Mouse (Mus musculus) Patski (cell line): ENCODE results near the gene Trabd2b. TPM values are rescaled to one million over a fixed set of nuclear protein-coding genes. Genes with fewer than 3 reads are reported as not detected.

ENCODE experiments used
- ATAC-seq: fragments of 100-300 bp; one replicate; pipeline ENCODE4 v1.8.0; 2021
- CTCF ChIA-PET: fragments of 350-600 bp; sonication (Branson Sonifier 250); formaldehyde crosslinking; loops from one replicate; lab custom pipeline; 2022; ENCODE audit warnings: inconsistent platforms; lab: Charles Lee
- POLR2A ChIA-PET: fragments of 350-600 bp; sonication (Branson Sonifier 250); formaldehyde crosslinking; loops from one replicate; lab custom pipeline; 2022; ENCODE audit warnings: antibody characterized with exemption, inconsistent platforms; lab: Charles Lee
- DNase-seq: peaks from one replicate; pipeline ENCODE4 v3.0.0-alpha.2; 2011; ENCODE audit warnings: low read depth, low spot score
- H3K27me3 ChIP-seq: fragments of 371-371 bp; one replicate; pipeline ENCODE4 v1.5.1; 2021
- CTCF ChIP-seq: fragments of 100-300 bp; IDR thresholded peaks from one replicate; pipeline ENCODE4 v1.5.1; 2021
- in situ Hi-C: fragments of 300-500 bp; cut with MboI; formaldehyde crosslinking; loops from 3 replicates; pipeline ENCODE4 v1.11.1; 2018; ENCODE audit warnings: low pct_unique_long_range_greater_than_20kb, mixed read lengths
- polyA plus RNA-seq: library from polyadenylated mRNA; unstranded; gene quantifications from one replicate; pipeline ENCODE4 v1.2.3, GENCODE M21; 2021

The Trabd2b gene
- polyA plus RNA-seq, 1 experiment from 2014 or later = 0.63 TPM

DNA sequence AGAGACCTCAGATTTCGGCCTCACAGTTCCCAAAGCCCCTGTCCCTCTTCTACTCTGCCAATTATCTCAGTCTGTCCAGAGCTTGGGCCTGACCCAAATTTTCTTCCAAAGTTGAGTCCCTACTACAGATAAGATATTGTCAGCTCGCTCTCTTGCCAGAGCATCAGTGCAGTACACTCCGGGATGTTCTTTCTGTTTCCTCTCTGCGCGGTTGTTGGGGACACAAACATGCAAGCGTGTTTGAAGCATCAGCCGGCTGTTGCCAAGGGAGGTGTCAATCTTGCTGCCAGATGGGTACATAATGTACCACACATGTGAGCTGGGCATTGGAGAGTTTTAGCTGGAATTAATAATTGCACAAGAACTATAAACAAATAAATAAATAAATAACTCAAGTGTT is 28.9 kb downstream of the Trabd2b start:
- TF ChIP-seq CTCF = no peak
- no peak for DNase-seq
- CTCF ChIA-PET = interaction anchor here (1.9 kb wide), 1 partner anchor 201 kb away, joined by 6 read pairs; no protein-coding TSS in a partner anchor
- ATAC-seq = no peak
- POLR2A ChIA-PET = no interaction called here
- no peaks in the 10 kb centered on the region for H3K27me3 ChIP-seq
- in situ Hi-C loops = loop anchor here (5.0 kb wide), 2 partner anchors 38 to 133 kb away; no protein-coding TSS in a partner anchor

DNA sequence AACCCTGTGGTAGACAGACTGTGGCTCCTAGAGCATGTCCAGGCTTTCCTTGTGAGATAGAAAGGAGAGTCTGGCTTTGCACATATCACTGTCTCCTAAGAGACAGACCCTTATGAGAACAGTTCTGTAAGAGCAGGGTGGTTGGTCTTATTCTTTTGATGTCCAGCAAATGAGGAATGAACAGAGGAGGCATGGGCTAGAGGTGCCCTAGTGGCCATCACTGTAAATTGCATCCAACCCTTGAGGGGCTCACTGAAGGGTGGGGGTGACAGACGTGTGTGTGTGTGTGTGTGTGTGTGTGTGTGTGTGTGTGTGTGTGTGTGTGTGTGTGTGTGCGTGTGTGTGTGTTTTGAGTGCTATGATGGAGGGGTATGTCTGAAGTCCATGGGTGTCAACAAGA is 32.2 kb downstream of the Trabd2b start:
- ChIA-PET CTCF (interaction anchor here (0.9 to 1.4 kb wide), 2 partner anchors 34 to 138 kb away, joined by 3 read pairs; no protein-coding TSS in a partner anchor), POLR2A (no interaction called here)
- ATAC-seq (no peak), DNase-seq (no peak)
- peak; percentile 41 for TF ChIP-seq CTCF
- in situ Hi-C loops = loop anchor here (5.0 kb wide), 2 partner anchors 41 to 136 kb away; no protein-coding TSS in a partner anchor
- no peaks in the 10 kb centered on the region for H3K27me3 ChIP-seq

GRCm38 (mm10) chr4:114442186-114442585 is 35.7 kb downstream of the Trabd2b start:
- TF ChIP-seq CTCF = peak; percentile 72
- in situ Hi-C loops = loop anchor here (5.0 to 10.0 kb wide), 2 partner anchors 95 to 193 kb away; no protein-coding TSS in a partner anchor
- no peaks in the 10 kb centered on the region for H3K27me3 ChIP-seq
- ATAC-seq (no peak), DNase-seq (no peak)
- ChIA-PET CTCF (interaction anchor here (1.0 to 3.0 kb wide), 6 partner anchors 9 to 193 kb away, joined by 3 to 10 read pairs (median 4); no protein-coding TSS in a partner anchor), POLR2A (no interaction called here)

DNA sequence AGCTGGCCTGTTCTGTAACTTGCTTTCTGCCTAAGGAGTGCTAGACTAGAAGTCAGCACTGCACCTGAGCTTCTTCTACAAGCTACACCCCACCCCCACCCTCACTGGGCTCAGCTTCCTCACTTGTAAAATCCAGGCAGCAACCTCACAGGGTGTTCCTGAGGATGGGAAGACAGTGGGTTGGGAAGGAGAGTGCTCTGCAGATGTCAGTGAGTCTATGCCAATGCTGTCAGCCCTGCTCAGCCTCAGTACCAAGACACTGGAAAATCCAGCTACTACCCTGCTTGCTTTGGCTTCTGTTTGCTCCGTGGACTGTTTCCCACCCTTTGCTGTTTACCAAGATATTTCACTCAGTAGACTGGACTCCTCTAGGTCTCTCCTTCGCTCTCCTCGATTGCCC is 36.1 kb downstream of the Trabd2b start:
- in situ Hi-C loops = loop anchor here (5.0 to 10.0 kb wide), 2 partner anchors 95 to 192 kb away; no protein-coding TSS in a partner anchor
- ChIA-PET POLR2A (no interaction called here), CTCF (interaction anchor here (1.0 to 3.0 kb wide), 5 partner anchors 8 to 193 kb away, joined by 3 to 10 read pairs (median 5); no protein-coding TSS in a partner anchor)
- H3K27me3 ChIP-seq = no peaks in the 10 kb centered on the region
- no peak for DNase-seq
- ATAC-seq = no peak
- TF ChIP-seq CTCF = no peak

DNA sequence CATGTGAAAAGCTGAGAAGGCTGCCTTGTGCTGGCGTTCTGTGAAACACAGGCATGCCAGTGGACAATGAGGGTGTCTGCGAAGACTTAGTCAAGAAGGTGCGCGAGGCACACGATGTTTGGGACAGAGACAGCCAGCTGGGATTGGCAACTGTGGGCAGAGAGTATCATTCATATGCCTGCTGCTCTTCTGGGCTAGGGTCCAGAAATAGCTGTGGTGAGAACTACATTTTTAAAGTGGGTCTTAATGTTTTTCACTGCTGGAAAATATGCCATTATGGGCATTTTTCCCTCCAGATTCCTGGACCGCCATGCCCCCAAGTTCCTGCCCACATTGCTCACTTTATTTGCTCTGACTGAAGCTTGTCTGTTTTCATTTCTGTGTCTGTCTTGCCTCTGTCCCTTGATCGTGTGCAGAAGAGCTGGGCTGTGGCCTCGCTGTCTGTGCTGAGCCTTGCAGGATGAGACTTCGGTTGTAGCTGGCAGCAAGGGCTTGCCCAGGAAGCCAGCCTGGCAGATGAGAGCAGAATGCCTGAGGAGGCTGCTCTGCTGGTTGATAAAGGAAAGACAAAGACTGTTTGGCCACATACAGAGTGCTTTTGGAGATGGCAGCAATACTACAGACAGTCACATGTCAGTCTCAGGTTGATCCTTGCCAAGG is 42.0 kb downstream of the Trabd2b start:
- ChIA-PET CTCF (no interaction called here), POLR2A (no interaction called here)
- peak; percentile 62 for ATAC-seq
- in situ Hi-C loops = loop anchor here (10.0 kb wide), 1 partner anchor 186 kb away; no protein-coding TSS in a partner anchor
- H3K27me3 ChIP-seq = no peaks in the 10 kb centered on the region
- DNase-seq = peak; percentile 63
- no peak for TF ChIP-seq CTCF

- TF ChIP-seq CTCF = no peak
- in situ Hi-C loops = no loop called here
- POLR2A ChIA-PET = no interaction called here
- CTCF ChIA-PET = no interaction called here
- DNase-seq (no peak), ATAC-seq (no peak)
- no peaks in the 10 kb centered on the region for H3K27me3 ChIP-seq
These were observed 46.6 kb downstream of the Trabd2b start for GRCm38 (mm10) chr4:114453101-114453500.

GRCm38 (mm10) chr4:114454016-114454415 is 47.5 kb downstream of the Trabd2b start:
- ChIA-PET CTCF (no interaction called here), POLR2A (no interaction called here)
- no peaks in the 10 kb centered on the region for H3K27me3 ChIP-seq
- in situ Hi-C loops = no loop called here
- DNase-seq (no peak), ATAC-seq (no peak)
- TF ChIP-seq CTCF = no peak

DNA sequence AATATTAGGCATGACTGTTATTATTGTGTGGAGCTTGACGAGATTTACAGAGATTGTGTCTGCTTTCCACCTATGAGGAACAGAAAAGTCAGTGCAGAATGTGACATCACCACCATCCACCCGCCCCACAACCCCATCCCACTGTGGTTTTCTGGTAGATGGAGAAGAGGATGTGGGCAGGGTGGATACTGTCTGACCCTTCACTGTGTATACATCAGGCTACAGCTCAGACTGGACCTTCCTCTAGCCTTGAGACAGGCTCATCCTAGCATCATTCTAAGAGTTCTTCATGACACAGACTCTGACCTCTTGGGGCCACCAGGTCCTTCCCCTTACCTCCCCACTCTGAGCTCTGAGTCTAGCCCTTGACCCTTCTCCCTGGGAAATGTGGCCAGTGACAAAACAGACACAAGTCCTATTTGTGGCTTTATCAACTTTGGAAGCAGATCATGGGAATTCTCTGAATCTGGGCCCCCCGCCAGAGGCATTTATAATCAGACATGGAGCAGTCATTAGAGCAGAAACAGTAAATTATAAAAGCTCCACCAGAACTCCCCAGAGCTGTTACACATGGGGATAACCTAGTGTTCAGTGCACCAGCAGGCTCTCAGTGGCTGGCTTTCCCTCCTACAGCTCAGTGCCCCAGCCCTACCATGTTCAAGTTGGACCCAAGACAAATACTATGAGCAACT is 48.1 kb downstream of the Trabd2b start:
- in situ Hi-C loops = no loop called here
- ChIA-PET CTCF (no interaction called here), POLR2A (no interaction called here)
- DNase-seq = no peak
- no peak for ATAC-seq
- TF ChIP-seq CTCF = no peak
- no peaks in the 10 kb centered on the region for H3K27me3 ChIP-seq

- DNase-seq (no peak), ATAC-seq (no peak)
- no peak for TF ChIP-seq CTCF
- POLR2A ChIA-PET = no interaction called here
- no peaks in the 10 kb centered on the region for H3K27me3 ChIP-seq
- CTCF ChIA-PET = no interaction called here
- in situ Hi-C loops = no loop called here
These were observed 50.6 kb downstream of the Trabd2b start for GRCm38 (mm10) chr4:114457111-114457510.

- ChIA-PET POLR2A (no interaction called here), CTCF (no interaction called here)
- no peaks in the 10 kb centered on the region for H3K27me3 ChIP-seq
- ATAC-seq = no peak
- no peak for DNase-seq
- no peak for TF ChIP-seq CTCF
- in situ Hi-C loops = no loop called here
These were observed 53.1 kb downstream of the Trabd2b start for GRCm38 (mm10) chr4:114459591-114459990.

GRCm38 (mm10) chr4:114460401-114460800 is 53.9 kb downstream of the Trabd2b start:
- CTCF ChIA-PET = no interaction called here
- in situ Hi-C loops = no loop called here
- TF ChIP-seq CTCF = no peak
- POLR2A ChIA-PET = no interaction called here
- ATAC-seq (no peak), DNase-seq (no peak)
- no peaks in the 10 kb centered on the region for H3K27me3 ChIP-seq
